Mouse (Mus musculus) cerebellum, postnatal 10 days (tissue): ENCODE measurements at regions not wholly inside any gene's neighbourhood (a gene's known extent, or its start where the extent isn't known, plus 50 kb on each side); places are given as distances from the start of the nearest gene placed in this dataset.

Experiments used
- DNase-seq, 2 experiments: peaks; one replicate each; pipeline ENCODE4 v3.0.0; 2021; ENCODE audit warnings: mixed read lengths in 2 of 2

DNA sequence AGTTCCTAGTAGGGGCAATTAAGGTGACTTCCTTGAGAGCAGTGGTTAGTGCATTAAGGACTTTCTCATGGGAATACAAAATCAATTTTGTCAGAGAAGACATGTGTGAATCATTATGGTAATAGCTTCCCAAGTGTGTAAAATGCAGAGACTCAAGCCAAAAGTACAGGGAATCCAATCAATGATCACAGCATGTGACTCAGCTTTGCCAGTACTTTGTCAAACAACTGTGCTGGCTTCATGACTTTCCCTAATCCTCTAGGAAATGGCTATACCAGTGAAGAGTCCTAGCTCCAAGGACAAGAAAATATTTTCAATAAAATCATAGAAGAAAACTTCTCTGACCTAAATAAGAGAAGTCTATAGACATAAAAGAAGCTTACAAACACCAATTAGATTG, 1363.9 kb downstream of the Kcnt2 start:
- peak; percentile 74 to 83 for DNase-seq
